Mouse (Mus musculus): ENCODE results near the gene Slc22a1.

DNA sequence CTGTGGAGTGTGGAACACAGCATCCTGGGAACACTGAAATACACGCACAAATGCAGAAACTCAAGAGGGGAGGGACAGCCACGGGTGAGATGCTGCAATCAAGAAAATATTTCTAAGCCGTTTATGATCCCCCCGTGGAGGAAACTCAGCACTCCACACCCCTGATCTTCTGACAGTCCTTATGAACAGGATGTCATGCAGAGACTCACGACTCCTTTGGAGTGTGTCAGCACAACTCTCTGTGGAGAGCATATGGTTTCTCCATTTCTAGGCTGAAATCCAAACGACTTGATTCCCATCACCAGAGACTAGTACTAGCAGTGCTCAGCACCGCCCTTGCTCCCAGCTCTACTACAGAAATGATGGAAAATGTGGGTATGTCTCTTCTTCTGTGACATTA, 42.6 kb upstream of the Slc22a1 start:
- TF ChIP-seq POLR2A (IDR thresholded peaks at IDR 0.05; ENCODE audit: low read depth, low read length) = no peak
- no peak for TF ChIP-seq CTCF (conservative IDR thresholded peaks at IDR 0.05 in 1 of 2, IDR thresholded peaks at IDR 0.05 in 1 of 2; ENCODE audit: low read depth in 2 of 2, low read length in 2 of 2)

Data from CH12.LX (cell line).